Mouse (Mus musculus) adrenal gland, postnatal 4 days (tissue): ENCODE measurements at regions not wholly inside any gene's neighbourhood (a gene's known extent, or its start where the extent isn't known, plus 50 kb on each side); places are given as distances from the start of the nearest gene placed in this dataset.

ENCODE experiments used
- DNase-seq, 2 experiments: peaks; one replicate each; pipeline ENCODE4 v3.0.0; 2021 to 2022; ENCODE audit warnings: low spot score in 2 of 2, mixed read lengths in 2 of 2

DNA sequence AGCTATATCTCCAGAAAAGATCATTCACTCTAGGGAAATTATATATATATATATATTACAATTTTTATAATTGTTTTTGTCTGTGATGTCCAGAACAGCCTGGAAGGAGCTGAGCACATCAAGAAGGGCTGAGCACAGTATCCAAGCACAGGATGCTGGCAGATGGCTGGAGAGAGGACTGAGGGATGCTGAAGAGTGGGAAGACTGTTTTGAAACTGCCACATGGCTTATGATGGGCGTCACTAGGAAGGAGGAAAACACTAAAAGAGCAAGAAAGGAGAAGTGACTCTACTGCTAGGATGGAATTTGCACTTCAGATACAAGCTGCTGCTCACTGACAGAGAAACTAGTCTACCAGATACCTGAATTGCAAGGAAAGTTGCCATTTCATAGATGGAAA lies 50.4 kb upstream of the Atg10 start:
- DNase-seq, result no peak

DNA sequence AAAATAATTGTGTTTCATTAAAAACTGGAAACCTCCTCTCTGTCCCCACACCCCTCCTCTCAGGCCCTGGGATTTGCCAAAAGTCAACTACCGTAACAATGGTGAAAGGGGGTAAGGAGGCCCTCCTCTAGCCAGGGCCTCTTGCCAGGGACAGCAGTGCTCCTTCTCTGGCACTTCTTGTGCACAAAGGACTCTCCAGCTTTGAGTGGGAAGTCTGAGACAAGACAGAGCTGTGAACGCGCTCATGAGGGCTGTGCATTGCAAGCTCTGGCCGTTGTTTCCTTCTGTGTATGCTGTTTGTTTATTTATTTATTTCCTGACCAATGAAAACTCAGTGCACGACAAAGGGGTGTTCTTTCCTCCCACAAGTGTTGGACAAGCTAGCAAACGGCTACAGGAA lies 50.8 kb upstream of the Atg10 start:
- DNase-seq, result no peak

DNA sequence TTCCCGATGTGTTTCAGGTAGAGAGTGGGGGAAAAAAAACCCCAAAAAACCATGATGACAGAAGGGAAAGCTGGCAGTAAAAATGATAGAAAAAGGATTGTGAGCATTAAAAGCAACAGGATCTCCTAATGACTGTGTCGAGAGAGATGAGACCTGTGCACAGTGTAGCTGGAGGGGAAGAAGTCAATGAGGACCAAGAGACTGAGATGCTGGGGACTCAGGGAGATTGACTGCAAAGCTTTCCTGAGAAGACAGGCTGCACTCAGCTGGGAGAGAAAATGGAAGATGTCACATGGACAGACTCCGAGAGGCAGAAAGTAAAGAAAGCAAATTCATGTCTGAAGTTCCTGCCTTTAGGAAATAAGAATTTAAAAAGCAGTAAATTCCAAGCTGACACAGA lies 55.7 kb upstream of the Atg10 start:
- DNase-seq, result no peak

DNA sequence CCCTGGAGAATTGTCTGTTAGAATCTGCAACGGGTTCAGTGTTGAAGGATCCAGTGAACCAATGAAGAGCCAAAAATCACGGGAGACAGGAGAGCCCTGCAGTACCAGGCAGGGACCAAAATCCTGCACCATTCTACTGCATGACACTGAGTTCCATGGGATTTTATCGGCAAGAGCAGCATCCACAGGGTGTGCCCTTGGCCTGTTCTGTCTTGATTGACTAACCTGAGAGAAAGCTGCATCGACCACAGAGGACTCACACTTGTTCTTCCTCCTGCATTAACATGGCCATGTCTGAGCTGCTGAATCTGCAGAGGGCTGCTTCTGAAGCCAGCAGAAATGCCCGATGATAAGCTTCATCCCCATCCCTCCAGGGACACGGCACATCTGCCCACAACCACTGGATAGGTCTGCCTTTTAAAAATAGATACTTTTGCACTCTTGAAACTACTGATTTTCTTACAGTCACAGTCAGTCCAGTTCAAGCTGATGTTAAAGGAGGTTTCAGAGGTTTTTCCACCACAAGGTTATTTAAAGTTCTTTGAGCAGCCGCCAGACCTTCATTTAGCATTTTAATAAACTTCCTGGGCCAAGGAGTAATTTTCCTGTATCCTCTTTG lies 71.9 kb upstream of the Atg10 start:
- DNase-seq, result no peak

DNA sequence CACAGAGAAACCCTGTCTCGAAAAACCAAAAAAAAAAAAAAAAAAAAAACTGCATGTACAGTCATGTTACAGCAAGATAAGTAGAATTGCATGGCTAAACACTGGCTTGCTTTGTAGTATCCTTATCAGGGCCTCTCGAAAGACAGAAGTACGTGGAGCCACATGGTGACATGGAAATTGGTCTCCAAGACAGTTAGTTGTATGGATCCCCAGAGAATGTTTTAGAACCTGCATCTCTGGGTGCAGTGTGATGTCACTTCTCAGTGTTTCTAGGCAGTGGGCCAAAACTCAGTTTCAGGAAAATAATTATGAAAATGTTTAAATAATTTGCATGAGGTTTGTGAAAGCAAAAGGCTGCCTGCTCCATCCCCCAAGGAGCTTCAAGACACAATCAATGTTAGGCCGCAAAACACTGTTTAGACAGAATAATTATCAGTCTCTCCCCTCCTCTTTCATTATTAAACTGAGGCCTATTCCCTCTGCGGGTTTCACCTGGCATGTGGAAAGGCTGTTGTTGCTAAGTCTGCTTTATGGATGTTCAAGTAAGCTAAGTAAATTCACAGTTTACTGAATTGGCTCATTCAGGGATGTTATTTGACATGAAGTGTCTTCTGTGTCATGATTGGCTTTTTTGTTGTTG lies 72.9 kb upstream of the Atg10 start:
- no peak for DNase-seq

DNA sequence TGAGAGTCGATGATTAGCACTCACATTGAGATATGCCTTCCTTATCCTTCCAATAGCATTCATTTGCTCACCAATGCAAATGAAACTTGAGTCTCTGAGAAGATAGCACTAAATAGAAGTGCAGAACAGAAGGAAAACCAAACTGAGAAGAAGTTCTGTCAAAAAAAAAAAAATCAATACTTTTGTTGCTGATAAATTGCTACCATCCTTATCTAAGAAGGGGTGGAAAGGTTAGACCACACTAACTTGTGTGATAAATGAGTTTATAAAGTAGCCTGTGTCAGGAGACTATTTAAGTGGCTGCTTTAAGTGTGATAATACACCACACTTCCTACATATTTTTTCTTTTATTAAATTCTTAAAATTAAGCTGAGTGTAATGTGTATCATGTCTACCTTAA lies 78.1 kb upstream of the Atg10 start:
- no peak for DNase-seq

DNA sequence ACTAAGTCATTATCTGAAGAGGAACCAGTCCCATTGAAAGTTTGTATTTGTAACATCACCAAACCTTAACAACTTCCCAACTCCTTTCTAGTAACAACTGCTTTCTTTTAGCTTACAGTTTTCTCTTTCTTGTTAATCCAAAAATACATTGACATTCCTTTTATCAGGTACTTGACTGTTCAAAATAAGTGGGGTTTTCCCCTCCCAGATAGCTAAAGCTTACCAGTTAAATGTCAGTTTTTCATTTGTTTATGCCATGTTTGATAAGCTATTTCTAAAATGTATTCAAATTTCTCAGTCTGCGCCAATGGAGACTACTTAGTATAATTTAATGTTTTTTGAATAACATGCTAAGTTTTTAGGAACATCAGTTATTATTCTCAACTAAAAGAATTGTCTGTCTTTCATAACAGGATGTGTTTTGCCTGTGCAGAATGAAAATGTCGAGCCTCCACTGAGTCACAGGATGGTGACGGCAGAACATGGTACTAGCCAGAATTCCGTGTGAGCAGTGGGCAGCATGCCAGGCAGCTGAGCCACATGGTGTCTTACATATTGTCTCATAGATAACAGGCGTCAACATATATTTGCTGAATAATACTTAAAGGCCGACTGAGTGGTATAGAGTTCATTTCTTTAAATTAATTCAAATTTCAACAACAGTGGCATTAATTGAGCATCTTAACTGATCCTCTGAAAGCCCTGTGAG lies 82.1 kb upstream of the Atg10 start:
- no peak for DNase-seq

DNA sequence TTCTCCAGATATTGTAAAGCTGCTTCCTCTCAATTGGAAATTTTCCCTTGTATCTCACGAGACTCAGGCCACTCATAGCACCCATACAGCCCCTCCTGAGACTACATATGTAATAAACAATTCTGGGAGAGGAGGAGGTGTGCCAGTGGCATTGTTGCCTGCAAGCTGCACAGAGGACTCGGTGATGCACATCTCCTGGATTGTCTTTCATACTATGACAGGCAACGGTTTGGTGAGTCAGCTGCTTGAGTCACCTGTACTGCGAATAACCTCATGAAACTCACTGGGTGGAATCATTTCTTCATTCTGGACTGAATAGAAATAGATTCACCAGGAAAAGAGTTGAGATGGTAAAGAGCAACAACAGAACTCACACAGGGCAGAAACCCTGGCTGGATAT lies 82.8 kb upstream of the Atg10 start:
- DNase-seq, result no peak

DNA sequence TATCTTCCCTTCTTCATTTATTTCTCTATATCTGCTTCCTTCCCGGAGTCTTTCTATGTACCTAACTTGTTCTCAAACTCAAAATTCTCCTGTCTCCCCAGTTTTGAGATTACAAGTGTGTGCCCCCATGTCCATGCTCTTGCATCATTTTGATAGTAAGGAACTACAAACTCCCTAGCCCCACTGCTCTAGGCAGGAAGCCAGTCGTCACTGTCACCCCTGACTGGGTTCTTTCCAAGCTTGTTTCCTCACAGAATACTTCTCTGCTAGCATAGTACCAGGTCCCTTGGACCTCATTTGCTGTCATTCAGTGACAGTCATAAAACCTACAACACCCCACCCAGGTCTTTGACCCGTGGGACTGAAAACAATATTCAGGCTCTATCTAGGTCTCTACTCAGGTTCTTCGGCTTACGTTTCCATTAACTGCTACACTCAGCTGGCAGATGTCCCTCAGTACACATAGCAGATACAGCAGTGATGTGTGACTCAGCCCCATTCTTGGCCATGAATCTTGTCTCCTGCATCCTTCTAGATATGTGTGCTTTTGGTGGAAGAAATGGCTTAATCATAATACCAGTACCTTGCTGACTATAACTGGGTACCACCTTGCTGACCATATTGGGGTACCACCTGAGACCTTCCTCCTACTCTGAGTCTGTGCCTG lies 89.3 kb upstream of the Atg10 start:
- DNase-seq, result no peak

DNA sequence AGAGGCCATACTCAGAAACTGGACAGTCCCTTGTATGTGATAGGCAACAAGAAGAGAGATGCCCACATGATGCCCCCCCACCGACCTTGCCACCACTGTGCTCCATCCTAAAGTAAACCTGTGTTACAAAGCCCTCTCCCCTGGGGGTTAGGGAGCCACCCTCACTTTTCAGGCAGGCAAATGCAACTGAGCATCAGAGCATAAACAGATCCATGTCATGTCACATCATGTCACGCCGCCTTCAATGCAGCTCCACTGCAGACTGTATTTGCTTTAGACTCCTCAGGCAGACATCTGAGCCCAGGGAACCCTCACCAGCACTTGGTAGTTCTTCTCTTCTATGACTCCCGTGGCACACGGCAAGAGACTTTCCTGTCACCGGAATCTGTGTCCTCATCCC lies 98.6 kb upstream of the Atg10 start:
- no peak for DNase-seq

DNA sequence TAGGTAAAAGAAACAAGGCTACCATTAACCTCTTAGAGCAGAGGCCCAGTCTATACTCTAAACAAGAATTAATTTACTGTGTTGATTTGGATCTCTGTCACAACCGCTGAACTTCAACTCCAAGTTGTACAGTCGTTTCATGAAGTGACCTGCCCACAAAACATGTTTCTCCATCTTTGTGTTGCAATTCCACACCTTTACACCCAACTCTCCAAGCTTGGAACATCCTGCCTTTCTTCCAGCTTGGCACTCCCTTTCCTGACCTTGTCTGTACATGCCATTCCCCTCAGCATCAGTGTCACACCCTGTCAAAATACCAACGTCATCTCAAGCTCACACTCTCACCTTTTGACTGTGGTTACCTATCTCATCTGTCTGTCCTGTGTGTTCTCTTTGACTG lies 103.1 kb upstream of the Atg10 start:
- DNase-seq, result no peak

DNA sequence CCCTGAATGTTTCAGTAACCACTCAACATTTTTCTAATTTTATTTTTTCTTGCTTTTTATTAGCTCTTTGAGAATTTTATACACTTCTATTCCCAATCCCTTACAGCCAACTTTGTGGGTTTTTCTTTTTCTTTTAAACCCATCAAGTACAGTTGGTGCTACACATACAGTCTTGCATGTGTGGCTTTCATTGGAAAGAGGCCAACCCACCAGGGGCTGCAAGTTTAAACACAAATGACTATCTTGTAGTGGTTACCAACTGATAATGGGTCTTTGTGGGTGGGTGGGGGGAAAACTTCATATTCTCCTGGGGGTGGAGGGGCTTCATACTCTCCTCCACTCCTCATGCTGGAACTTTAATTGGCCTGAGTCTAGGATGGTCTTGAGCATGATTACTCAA lies 110.5 kb upstream of the Atg10 start:
- no peak for DNase-seq

DNA sequence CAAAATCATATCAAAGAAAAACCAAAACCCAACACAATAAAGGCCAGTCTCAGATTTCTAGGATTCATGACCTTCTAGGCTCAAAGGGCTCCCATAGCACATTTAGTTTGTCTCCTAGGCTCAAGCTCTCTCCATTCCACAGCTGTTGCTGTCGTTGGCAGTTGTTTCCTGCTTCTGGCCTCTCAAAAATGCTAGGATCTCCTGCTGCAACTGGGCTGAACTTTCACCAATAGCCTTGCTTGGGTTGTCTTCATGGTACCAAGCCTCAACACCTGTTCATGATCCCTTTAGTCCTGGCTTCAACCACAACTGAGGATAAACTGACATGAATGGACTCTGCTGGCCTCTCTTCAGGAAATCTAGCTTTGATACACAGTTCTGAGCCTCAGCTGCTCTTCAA lies 115.9 kb upstream of the Ssbp2 start:
- no peak for DNase-seq

DNA sequence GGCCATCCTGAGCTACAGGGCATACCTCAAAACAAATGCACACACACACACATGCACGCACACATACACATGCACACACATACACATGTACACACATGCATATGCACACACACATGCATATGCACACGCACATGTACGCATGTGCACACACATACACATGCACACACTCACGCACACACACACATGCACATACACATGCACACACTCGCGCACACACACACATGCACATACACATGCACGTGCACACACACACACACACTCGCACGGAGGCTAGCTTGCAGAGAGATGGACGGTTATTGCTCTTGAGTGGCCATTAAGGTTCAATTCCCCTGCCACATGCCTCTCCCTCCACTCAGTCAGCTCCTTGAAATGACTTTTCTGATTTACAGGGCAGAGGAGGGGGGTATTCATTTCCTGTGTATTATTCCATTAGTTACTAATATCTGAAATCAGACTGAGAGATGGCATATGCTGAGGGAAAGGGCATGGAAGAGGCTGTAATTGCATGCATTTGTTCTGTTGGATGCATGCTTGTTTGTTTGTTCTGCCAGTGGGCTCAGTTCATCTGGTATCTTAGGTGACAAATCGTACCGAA lies 111.5 kb upstream of the Ssbp2 start:
- no peak for DNase-seq

DNA sequence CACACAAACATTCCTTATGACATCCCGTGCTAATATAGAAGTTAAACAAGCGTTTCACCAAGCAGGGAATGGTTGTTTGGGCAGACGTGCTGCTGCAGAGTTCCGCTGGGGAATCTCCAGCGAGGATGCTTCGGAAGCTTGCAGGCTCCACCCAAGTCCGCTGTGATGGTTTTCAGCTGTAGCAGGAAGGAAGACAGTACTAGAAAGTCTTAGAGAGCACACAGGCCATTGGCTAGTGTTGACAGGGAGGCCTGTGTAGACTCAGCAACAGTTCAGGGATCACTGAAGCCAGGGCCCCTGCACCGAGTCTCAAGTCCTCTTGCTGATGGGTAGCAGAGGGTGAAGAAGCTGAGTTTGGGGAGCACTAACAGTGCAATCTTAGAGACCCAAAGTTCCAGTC lies 107.8 kb upstream of the Ssbp2 start:
- no peak for DNase-seq

DNA sequence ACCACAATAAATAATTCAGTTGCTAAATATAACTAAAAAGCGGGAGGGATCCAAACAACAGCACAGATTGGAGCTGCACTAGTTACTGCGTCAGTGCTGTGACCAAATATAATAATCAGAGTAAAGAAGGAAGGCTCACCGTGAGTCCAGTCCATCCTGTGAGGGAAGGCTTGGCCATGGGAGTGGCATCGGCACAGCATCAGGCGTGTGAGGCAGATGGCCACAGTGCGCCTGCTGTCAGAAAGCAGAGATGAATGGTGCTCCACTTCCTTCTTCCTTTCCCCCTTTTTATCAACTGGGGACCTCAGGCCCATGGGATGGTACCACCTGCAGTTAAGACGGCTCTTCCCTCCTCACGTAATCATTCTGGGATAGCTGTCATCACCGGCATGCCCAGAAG lies 103.6 kb upstream of the Ssbp2 start:
- DNase-seq, result no peak

DNA sequence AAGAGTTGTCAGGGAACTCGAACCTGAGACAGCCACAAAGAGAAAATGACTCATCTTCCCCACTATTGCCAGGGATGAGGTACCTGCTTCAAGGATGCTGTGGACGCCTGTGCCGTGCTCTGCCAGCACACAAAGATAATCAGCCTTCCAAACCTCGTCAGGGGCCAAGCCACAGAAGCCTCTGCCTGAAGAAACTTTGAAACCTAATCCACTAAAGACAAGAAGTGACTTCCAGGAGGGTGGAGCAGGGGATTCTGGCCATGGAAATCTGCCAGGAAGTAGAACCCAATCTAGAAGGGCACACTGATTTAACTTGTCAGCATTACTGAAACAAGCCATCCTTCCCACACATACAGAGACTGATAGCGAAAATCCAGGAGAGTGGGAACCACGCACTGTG lies 100.0 kb upstream of the Ssbp2 start:
- no peak for DNase-seq

DNA sequence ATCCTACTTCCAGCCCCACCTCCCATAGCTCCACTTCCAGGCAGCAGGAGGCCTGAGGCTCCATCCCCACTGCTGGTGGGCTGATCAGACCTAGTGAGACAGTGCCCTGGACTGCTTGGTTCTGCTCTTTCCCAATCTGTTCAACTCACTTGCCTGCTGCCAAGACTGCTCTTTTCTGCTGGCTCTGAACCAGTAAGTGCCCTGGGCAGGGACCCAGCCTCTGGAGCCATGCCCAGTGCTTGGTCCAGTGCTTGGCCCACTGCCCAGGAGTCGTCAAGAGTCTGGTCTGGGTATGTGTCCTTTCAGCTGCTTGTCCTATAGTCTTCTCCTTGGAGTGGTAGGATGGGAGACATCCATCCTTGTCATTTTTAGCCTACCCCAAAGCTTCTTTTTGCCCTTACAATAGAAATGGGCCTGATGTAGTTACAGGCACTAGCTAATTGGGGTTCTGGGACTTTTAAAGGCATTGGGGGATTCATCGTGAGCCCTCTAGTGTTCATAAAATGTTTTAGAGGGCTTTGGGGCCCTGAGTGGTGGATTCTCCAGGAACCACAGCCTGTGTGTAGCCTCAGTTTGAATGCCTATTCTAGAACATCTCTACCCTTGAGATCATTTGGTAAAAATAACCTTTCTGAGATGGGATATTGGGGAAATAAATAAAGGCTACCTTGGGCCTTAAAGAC lies 94.7 kb upstream of the Ssbp2 start:
- DNase-seq, result peak; percentile 74 to 84

DNA sequence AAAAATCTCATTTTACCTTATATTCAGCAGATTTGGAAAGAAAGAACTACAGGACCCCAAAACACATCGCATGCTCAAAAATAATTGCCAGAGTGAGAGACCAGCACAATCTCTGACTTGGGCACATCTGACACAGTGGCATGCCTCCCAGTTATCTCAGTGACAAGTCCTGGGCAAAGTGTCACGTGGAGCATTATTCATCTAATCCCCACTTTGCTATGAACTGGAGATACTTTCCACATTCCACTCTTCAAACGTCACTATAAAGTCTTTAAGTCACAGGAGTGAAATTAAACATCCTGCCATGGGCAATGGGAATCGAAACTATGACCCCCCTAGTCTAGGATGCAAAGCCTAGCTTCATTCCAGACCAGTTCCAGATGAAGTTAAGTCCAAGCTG lies 93.5 kb upstream of the Ssbp2 start:
- DNase-seq, result no peak

DNA sequence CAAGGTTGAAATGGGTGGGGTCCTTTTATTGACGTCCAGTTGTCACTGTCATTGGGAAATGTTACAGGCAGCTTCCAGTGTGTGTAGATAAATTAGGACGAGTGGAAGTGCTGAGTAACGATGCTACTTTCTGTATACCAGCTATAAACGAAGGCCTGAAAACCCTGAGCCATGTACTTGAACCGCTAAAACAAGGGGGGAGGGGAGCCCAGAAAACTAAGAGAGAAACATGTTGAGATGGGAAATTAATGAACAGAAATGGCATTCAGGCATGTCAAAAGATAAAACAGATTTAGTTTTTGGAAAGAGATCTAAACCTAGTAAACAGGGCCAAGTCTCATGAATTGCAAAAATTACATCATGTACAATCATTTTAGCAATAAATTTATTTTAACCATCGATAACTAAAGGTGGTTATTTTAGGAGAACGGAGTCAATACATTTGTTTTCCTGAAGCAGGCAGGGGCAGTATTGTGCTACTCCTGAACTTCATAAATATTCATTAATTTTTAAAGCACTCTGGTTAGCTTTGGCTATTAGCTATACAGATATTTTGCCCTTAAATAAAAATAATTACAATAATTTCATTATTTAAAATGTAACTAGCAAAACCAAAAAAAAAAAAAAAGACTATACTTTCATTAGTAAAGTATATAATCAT lies 92.1 kb upstream of the Ssbp2 start:
- no peak for DNase-seq

DNA sequence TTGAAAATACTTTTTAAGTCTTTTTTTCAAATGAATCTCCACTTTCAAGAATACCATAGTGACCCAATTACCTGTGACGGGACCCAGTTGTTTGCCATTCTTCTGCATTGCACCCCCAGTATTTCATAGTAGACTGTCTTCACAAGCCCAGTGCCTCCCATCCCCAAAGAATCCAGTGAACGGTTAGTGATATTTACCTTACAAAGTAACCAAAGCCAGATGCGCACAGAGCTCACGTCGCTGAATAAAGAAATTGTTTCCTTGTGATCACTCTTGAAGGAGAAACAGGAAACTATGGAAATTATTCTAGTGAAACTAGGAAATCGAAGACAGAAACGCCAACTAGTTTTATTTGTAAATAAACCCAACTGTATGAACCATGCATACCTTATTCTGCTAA lies 91.4 kb upstream of the Ssbp2 start:
- no peak for DNase-seq
